ENCODE assay signal across 9 mouse cellular contexts in genomic region chr16:95658836-95659430, GRCm38 (mm10). TPM values are rescaled to one million over a fixed set of nuclear protein-coding genes. Genes with fewer than 3 reads are reported as not detected.
DNase-seq lines count a peak whose midpoint lies in the region; ATAC-seq and TF ChIP-seq lines count a peak whose summit lies in the region.
"Had no signal": no experiment of that assay in that cellular context is flagged by ENCODE, and none has a peak within 500 bp of the region (broad histone marks: within the 10 kb centered on the region; RNA-seq: fewer than 3 reads in every experiment).

No protein-coding gene starts in this region.

- H3K9ac ChIP-seq in hindbrain, embryonic 14.5 days = no peak overlapping the region
- no peak overlapping the region for H3K9ac ChIP-seq in limb, embryonic 12.5 days (replicated peaks)

- no peak overlapping the region for H3K27ac ChIP-seq in hindbrain, embryonic 10.5 days
- H3K27ac ChIP-seq in hindbrain, embryonic 14.5 days = no peak overlapping the region
- 0 out of 2 replicates have a peak overlapping the region, but pooled peaks have one; percentile 5 for H3K27ac ChIP-seq in limb, embryonic 12.5 days
- no peak overlapping the region for H3K27ac ChIP-seq in olfactory bulb, adult 2 months (ENCODE audit: insufficient read depth, low read depth, low read length)

- H3K27me3 ChIP-seq in hindbrain, embryonic 10.5 days (ENCODE audit: insufficient read depth, poor library complexity, severe bottlenecking) = no peaks in the 10 kb centered on the region
- no peaks in the 10 kb centered on the region for H3K27me3 ChIP-seq in hindbrain, embryonic 14.5 days (ENCODE audit: control insufficient read depth, insufficient read depth, low read length)
- no peaks in the 10 kb centered on the region for H3K27me3 ChIP-seq in limb, embryonic 12.5 days

- H3K36me3 ChIP-seq in hindbrain, embryonic 10.5 days = no peaks in the 10 kb centered on the region
- H3K36me3 ChIP-seq in hindbrain, embryonic 14.5 days (replicated peaks; ENCODE audit: control insufficient read depth, insufficient read depth) = no peaks in the 10 kb centered on the region
- no peaks in the 10 kb centered on the region for H3K36me3 ChIP-seq in limb, embryonic 12.5 days

- peak; percentile 28 for DNase-seq in hindbrain, embryonic 10.5 days (ENCODE audit: low spot score)
- no peak for DNase-seq in hindbrain, embryonic 14.5 days (ENCODE audit: low spot score)
- DNase-seq in brain, adult 2 months (ENCODE audit: low read depth, low spot score) = peak; percentile 35
- DNase-seq in urinary bladder, postnatal 4 days (ENCODE audit: low spot score in 2 of 2) = peak; percentile 64 to 70

- no peak for TF ChIP-seq POLR2A in olfactory bulb, adult 2 months (IDR thresholded peaks at IDR 0.05; ENCODE audit: insufficient read depth, low read depth, low read length)

- WGBS in hindbrain, embryonic 10.5 days = 68% methylated on average over 5 of the region's 5 CpGs
- 58% methylated on average over 5 of the region's 5 CpGs for WGBS in hindbrain, embryonic 14.5 days
- 59% methylated on average over 5 of the region's 5 CpGs for WGBS in limb, embryonic 12.5 days
- 57% methylated on average over 5 of the region's 5 CpGs for WGBS in olfactory bulb, adult 2 months

- peaks cover 9% of the 10 kb centered on the region; the same call in 1 of the 2 replicates for H3K9me3 ChIP-seq in hindbrain, embryonic 10.5 days
- H3K9me3 ChIP-seq in hindbrain, embryonic 14.5 days (ENCODE audit: control insufficient read depth, low read length) = 0 out of 2 replicates have a peak, but pooled peaks cover 8% of the 10 kb centered on the region
- H3K9me3 ChIP-seq in limb, embryonic 12.5 days = peaks cover 15% of the 10 kb centered on the region

- ATAC-seq in hindbrain, embryonic 14.5 days (ENCODE audit: low FRiP score) = no peak
- ATAC-seq in CD4-positive, CD25-positive, alpha-beta regulatory T cell, adult 4 months = peak; percentile 74
- ATAC-seq in granulocyte monocyte progenitor cell, adult 5-6 weeks (replicated peaks; ENCODE audit: poor library complexity, severe bottlenecking) = peak; percentile 79
- no peak for ATAC-seq in limb, embryonic 12.5 days (ENCODE audit: insufficient number of reproducible peaks, insufficient read depth, low FRiP score, low TSS enrichment, low read depth)

- peak; percentile 58; the same call in 1 of the 2 replicates for TF ChIP-seq CTCF in olfactory bulb, adult 2 months (IDR thresholded peaks at IDR 0.05; ENCODE audit: insufficient read depth, low read depth, low read length)

- no peak overlapping the region for H3K4me2 ChIP-seq in hindbrain, embryonic 14.5 days (replicated peaks)
- H3K4me2 ChIP-seq in limb, embryonic 12.5 days = no peak overlapping the region

- H3K4me1 ChIP-seq in hindbrain, embryonic 10.5 days (replicated peaks) = 0 out of 2 replicates have a peak, but pooled peaks cover 5% of the 10 kb centered on the region
- H3K4me1 ChIP-seq in hindbrain, embryonic 14.5 days (replicated peaks; ENCODE audit: control insufficient read depth, insufficient read depth, low read length) = no peaks in the 10 kb centered on the region
- H3K4me1 ChIP-seq in limb, embryonic 12.5 days (replicated peaks) = peaks cover 16% of the 10 kb centered on the region
- no peaks in the 10 kb centered on the region for H3K4me1 ChIP-seq in olfactory bulb, adult 2 months (ENCODE audit: control insufficient read depth, insufficient read depth, low read length)

- no peak overlapping the region for H3K4me3 ChIP-seq in hindbrain, embryonic 10.5 days
- no peak overlapping the region for H3K4me3 ChIP-seq in hindbrain, embryonic 14.5 days (replicated peaks; ENCODE audit: low read length)
- no peak overlapping the region for H3K4me3 ChIP-seq in limb, embryonic 12.5 days (replicated peaks)
- no peak overlapping the region for H3K4me3 ChIP-seq in olfactory bulb, adult 2 months (ENCODE audit: insufficient read depth, low read depth, low read length)
- H3K4me3 ChIP-seq: myocyte had no signal

RNA-seq across cellular contexts. Expression of gene Ets2, which starts 42.9 kb away (rescaled TPM):
- polyA plus RNA-seq in hindbrain, embryonic 10.5 days (2016; fragmentation: Nextera tagmentation; extraction: Ambion mirVana) = 19.6 and 23.9 TPM in 2 replicates
- polyA plus RNA-seq in hindbrain, embryonic 14.5 days (2014; fragmentation: Nextera tagmentation; extraction: Ambion mirVana) = 20.6 and 23.7 TPM in 2 replicates
- polyA plus RNA-seq in CD4-positive, CD25-positive, alpha-beta regulatory T cell, adult 4 months (2017; shearing (Covaris generic)) = 1 to 10 TPM; 4.2 to 4.3 TPM
- total RNA-seq in granulocyte monocyte progenitor cell, adult 5-6 weeks (2014; fragmentation: Nextera tagmentation) = 7.4 and 7.5 TPM in 2 replicates
- total RNA-seq in granulocyte monocyte progenitor cell, adult 5-6 weeks (2017) = 7.0 and 9.7 TPM in 2 replicates
- polyA plus RNA-seq in limb, embryonic 12.5 days (2016; fragmentation: Nextera tagmentation; extraction: Ambion mirVana) = 123 and 124 TPM in 2 replicates
- 287 TPM in 1 of 2 replicates, not detected in the other for polyA plus RNA-seq in olfactory bulb, adult 2 months (2012; ENCODE audit: insufficient read depth, insufficient read length, low replicate concordance, missing spikeins)

Comparison
In these comparisons a context has a peak if more than half of its experiments do, and no peak if none do; other contexts are left out.
1. ATAC-seq: peak in CD4-positive, CD25-positive, alpha-beta regulatory T cell, adult 4 months (single experiment) and granulocyte monocyte progenitor cell, adult 5-6 weeks (single experiment); none in hindbrain, embryonic 14.5 days (single experiment) and limb, embryonic 12.5 days (single experiment).